Mouse (Mus musculus) fibroblast of lung, adult 2 months (primary cell): Measurements from ENCODE around the gene Pkd1l3.

ENCODE experiments used
- DNase-seq: peaks from one replicate; pipeline ENCODE4 v3.0.0-alpha.2; 2011; ENCODE audit warnings: low read depth

Pkd1l3 gene

GRCm38 (mm10) chr8:109632498-109632897 is 18.2 kb downstream of the Pkd1l3 start:
- DNase-seq = no peak

DNA sequence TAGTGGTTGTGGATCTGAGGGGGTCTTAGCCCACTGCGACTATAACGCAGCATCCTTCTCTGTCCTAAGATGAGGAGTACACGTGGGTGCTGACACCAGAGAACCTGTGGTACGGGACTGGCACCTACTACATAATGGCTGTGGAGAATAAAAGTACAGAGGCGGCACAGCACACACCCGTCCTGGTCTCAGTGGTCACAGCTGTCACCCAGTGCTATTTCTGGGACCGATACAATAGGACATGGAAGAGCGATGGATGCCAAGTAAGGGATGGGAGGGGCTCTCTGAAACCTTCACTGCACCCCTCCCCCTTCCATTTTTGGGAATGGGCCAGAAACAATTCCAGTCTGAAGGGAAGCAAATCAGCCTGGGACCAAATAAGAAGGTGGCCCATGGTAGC is 20.8 kb downstream of the Pkd1l3 start:
- no peak for DNase-seq

GRCm38 (mm10) chr8:109638851-109639250 is 24.5 kb downstream of the Pkd1l3 start:
- no peak for DNase-seq

GRCm38 (mm10) chr8:109640410-109640809 is 26.1 kb downstream of the Pkd1l3 start:
- no peak for DNase-seq

DNA sequence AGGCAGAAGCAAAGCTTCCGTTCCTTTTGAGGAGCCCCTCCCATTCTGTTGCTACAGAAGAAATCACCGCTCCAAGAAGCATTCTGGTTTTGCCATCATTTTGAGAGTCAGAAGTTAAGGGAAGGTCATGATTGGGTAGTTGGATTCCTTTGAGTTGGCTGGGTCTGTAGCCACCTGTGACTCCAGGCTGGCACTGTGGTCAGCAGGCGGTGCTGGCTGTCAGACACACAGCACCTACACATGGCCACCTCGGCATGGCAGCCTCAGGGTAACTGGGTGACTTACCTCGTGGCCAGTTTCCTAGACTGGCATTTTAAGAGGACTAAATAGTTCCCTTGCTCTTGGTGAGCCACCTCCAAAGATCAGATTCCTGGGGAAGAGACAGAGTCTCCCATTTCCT is 26.9 kb downstream of the Pkd1l3 start:
- DNase-seq = no peak

DNA sequence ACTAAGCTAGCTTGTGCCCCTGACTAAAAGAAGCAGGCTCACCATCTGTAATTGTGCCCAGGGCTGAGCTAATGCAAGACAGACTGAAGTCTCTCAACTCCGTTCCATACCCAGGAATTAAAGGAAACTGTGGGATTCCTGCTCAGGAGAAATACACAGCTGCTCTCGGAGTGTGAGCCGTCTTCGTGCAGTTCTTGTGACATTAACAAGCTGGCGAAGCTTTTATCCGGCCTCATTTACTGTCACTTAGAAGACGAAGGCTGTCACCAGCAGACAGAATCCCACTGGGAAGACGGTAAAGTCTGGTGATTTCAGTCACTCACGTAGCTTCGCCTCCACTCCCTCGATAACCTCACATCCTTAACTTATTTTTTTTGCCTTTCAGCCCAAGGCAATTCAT is 33.0 kb downstream of the Pkd1l3 start:
- no peak for DNase-seq

GRCm38 (mm10) chr8:109648469-109648868 is 34.2 kb downstream of the Pkd1l3 start:
- no peak for DNase-seq

DNA sequence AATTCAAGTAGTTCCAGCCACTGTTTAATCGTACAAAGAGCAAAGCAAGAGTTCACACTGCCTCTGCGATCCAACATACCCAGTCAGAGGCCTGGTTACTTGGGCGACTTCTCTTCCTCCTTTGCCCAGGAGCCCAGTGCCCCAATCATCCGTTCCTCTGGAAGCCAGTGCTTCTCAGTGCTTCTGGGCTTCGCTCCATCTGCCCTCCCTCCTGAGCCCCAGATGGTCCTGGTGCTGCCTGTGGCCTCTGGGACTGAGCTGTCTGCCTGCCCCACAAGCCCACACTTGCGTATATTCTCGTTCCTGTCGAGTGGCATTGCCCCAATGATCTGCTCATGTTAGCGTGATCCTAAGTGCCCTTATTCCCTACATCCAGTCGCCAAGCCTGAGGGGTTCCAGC is 36.5 kb downstream of the Pkd1l3 start:
- DNase-seq = no peak

GRCm38 (mm10) chr8:109656860-109657259 is 42.5 kb downstream of the Pkd1l3 start:
- DNase-seq = no peak

GRCm38 (mm10) chr8:109662328-109662727 is 48.0 kb downstream of the Pkd1l3 start:
- DNase-seq = no peak

- no peak for DNase-seq
These were observed 52.3 kb downstream of the Pkd1l3 start for GRCm38 (mm10) chr8:109666616-109667015.

DNA sequence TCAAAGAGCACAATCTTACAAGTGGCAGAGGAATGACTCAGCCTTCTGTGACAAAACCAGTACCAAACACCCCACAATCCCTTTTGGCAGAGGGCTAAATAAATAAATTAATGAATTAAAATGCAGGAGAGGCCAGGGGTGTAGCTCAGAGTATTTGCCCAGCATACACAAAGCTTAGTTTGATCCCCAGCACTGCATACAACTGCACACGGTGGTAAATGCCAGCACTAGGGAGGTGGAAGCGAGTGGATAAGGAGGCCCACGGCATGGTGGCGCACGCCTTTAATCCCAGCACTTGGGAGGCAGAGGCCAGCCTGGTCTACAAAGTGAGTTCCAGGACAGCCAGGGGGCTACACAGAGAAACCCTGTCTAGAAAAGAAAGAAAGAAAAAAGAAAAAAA is 58.3 kb downstream of the Pkd1l3 start:
- no peak for DNase-seq

DNA sequence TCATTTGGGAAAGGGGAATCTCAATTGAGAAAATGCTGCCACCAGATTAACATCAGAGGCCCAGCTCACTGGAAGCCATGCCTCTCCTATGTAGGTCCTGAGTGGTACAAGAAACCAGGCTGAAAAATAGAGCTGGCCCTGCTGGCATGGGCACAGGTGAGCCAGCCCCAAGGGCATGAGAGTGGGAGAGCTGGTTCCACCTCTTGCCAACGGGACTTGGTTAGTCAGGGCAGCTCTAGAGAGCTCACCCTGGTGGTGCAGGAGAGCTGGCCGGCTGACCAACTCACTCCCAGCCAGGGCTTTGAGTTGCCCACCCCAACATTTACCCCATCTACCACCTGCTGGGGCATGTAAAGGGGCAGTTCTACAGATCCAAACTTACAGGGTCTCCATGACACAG is 59.3 kb downstream of the Pkd1l3 start:
- DNase-seq = no peak

DNA sequence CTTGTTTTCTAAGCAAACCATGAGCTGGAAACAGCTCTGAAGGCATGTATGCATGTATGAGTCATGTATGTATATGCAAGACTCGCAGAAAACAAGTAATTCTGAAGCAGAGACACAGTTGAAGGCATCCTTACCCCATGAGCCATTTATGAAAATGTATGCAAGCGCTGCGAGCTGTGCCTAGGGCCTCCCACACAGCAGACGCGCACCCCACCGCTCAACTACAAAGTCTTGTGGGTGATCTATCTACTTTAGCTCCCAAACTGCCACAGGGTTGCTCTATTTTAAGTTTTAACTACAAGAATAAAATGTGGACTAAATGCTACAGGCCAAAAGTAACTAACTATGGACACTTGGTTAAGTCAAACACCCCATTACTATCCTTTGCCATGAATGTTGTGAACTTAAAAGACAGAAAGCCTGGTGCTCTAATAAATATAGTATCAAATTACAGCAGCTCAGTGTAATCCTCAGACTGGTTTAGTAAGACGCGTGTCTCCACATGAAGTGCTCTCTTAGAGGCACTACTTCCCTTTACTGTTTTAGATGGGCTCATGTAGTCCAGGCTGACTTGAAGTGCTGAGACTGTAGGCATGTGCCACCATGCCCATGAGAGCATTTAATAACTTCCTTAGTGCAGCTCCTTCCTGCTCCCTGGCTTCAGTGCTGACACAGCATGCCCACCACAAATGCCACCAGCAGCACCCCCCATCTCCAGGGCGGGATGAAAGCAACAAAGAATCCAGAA is 61.8 kb downstream of the Pkd1l3 start:
- DNase-seq = no peak

- DNase-seq = no peak
These were observed 67.2 kb downstream of the Pkd1l3 start for GRCm38 (mm10) chr8:109681535-109681934.

DNA sequence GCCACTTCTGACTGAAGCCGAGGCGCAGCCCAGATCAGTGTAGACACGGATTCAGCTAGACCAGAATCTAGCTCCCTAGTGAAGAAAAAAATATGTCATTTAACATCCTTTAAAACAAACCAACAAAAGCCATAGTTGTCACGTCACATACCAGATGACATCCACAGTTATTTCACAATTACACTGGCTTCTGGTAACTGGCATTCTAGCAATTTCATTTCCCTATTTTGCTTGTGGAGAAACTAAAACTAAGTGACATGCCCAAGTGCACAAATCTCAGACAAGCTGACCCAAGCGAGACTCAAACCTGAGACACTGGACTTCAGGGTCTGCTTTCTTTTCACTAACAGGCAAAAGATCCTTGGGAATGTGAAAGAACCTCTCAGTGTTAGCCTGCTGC is 67.8 kb downstream of the Pkd1l3 start:
- no peak for DNase-seq

DNA sequence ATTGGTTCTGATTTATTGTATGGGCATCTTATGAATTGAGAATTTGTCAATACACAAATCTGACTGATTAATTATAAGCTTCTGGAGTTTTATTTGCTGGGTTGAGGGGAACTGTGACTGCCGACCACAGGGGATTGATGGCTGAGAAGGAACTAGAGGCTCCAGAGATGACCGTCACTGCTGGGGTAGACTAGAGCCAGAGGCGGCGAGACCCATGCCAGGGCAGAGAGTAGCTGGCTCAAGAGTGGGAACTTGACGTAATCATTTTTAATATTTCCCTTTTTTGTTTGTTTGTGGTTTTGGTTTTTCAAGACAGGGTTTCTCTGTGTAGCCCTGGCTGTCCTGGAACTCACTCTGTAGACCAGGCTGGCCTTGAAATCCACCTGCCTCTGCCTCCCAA is 72.9 kb downstream of the Pkd1l3 start:
- no peak for DNase-seq

DNA sequence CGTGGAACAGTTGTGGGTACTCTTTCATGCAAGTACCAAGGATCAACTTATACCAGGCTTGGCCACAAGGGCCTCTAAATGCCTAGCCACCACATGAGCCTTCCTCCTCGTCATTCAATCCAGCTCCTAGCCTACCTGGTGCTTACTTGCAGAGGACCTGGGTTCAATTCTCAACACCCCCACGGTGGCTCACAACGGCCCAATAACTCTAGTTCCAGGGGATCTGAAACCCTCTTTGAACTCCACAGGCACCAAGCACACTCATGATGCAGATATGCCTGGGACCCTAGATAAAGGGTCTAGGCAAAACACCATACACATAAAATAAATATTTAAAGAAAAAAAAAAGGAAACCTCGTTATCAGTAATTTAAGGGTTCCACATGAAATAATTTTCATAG is 77.5 kb downstream of the Pkd1l3 start:
- DNase-seq = no peak

GRCm38 (mm10) chr8:109692443-109693145 is 78.3 kb downstream of the Pkd1l3 start:
- DNase-seq = peak; percentile 10

DNA sequence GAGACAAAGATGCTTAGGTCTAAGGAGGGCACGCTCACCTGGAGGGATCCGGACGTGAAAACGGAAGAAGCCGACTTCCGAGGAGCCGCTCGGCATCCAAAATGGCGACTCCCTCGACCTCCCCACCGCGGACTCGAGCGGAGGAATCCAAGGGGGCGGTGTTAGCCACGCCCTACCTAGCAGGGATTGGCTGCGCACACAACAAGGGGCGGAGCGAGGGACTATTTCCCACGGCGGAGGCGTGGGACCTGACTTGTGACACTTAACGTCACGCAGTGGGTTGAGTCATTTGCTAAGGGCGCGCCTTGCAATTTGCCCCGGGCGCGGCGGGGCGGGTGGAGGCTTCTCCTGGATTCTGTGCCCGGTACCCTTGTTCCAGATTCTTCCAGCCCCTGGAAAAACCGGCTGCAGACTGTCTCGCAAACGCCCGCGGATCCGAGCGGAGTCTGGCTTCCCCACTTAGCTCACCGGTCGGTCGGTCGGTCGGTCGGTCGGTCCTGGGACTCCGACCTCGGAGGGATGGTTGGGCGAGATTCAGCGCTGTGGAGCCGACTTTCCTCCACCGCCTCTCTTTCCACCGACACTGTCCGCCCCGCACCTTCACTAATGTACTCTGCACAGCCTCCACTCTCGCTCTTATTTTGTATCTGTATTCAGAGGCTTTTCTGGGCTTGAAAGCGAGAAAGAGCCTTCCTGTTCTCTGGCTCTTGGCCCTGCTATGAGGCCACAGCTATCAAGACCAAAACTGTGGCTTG is 79.0 kb downstream of the Pkd1l3 start, which contains the start of gene Ist1:
Ist1 (minus strand) TSS at position 115 of the 755 bp plus-strand sequence.
- DNase-seq = peak; percentile 97

- peak; percentile 11 for DNase-seq
These were observed 79.8 kb downstream of the Pkd1l3 start for GRCm38 (mm10) chr8:109694154-109694553.

DNA sequence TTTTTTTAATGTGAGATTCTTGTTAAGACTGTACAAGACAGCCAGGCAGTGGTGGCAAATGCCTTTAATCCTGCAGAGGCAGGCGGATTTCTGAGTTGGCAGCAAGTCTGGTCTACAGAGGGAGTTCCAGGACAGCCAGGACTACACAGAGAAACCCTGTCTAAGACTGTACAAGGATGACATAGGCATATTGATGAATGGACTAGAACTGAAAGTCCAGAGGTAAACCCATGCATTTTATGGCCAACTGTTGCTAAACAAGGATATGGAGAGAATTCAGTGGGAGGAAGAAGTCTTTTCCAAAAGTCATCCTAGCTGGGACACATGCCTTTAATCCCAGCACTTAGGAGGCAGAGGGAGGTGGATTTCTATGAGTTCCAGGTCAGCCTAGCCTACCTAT is 83.4 kb downstream of the Pkd1l3 start:
- no peak for DNase-seq

GRCm38 (mm10) chr8:109698477-109698876 is 84.2 kb downstream of the Pkd1l3 start:
- DNase-seq = no peak
